9 mouse cellular contexts compared by ENCODE assay signal in genomic region chr1:164631679-164632078, GRCm38 (mm10).
DNase-seq lines count a peak whose midpoint lies in the region; TF ChIP-seq lines count a peak whose summit lies in the region.
"Had no signal": no experiment of that assay in that cellular context is flagged by ENCODE, and none has a peak within 500 bp of the region (broad histone marks: within the 10 kb centered on the region; RNA-seq: fewer than 3 reads in every experiment).

No protein-coding gene starts in this region.

- peak; percentile 28 to 29 for DNase-seq in layer of hippocampus, adult 2 months (ENCODE audit: low spot score in 2 of 2)
- DNase-seq in layer of hippocampus, adult 9-10 months (ENCODE audit: low spot score), result no peak
- peak; percentile 46 for DNase-seq in 3134 (ENCODE audit: extremely low read depth, insufficient read length, low spot score)
- peak; percentile 95 for DNase-seq in NIH3T3 (ENCODE audit: low read depth)
- peak; percentile 33 for DNase-seq in heart, adult 8-10 months (ENCODE audit: low spot score)
- DNase-seq in cerebellum, adult 11-12 months, result no peak
- no peak for DNase-seq in kidney, postnatal 14 days
- DNase-seq: lung, embryonic 14.5 days had no signal

- H3K4me3 ChIP-seq in layer of hippocampus, adult 2 months, result no peak overlapping the region
- H3K4me3 ChIP-seq: stomach, embryonic 15.5 days had no signal

- no peak for TF ChIP-seq CTCF in layer of hippocampus, adult 2 months (conservative IDR thresholded peaks at IDR 0.05)

- 0 out of 2 replicates have a peak overlapping the region, but pooled peaks have one; percentile 2 for H3K27ac ChIP-seq in layer of hippocampus, adult 2 months
- H3K27ac ChIP-seq: stomach, embryonic 15.5 days had no signal

Comparison
In these comparisons a context has a peak if more than half of its experiments do, and no peak if none do; other contexts are left out.
1. DNase-seq: peak in layer of hippocampus, adult 2 months (2 of 2), 3134 (single experiment), NIH3T3 (single experiment) and heart, adult 8-10 months (single experiment); none in layer of hippocampus, adult 9-10 months (single experiment), cerebellum, adult 11-12 months (single experiment) and kidney, postnatal 14 days (single experiment).